Mouse (Mus musculus): ENCODE results near the gene Rpl29. TPM values are rescaled to one million over a fixed set of nuclear protein-coding genes. Genes with fewer than 3 reads are reported as not detected.

Gene Rpl29
- 1,104 and 1,207 TPM in 2 replicates for polyA plus RNA-seq (2015; fragmentation: Nextera tagmentation; extraction: Ambion mirVana)

GRCm38 (mm10) chr9:106429221-106430014, at the start of gene Rpl29:
Gene Rpl29, plus strand, starts transcription at chr9:106429454.
- peak; percentile 86 for ATAC-seq (replicated peaks; ENCODE audit: low FRiP score, low read depth)
- peak within 1 kb of the TSS; percentile 89 for H3K4me3 ChIP-seq (replicated peaks; ENCODE audit: low read depth, low read length)
- under 1% methylated on average over 55 of the region's 55 CpGs for WGBS
- peak within 1 kb of the TSS; percentile 87 for H3K4me2 ChIP-seq (ENCODE audit: low read length)
- H3K27me3 ChIP-seq (ENCODE audit: insufficient read depth, low read length): no peaks in the 10 kb centered on the region
- no peaks in the 10 kb centered on the region for H3K9me3 ChIP-seq (replicated peaks; ENCODE audit: low read length)
- peaks cover 17% of the 10 kb centered on the region for H3K36me3 ChIP-seq (ENCODE audit: insufficient read depth, low read length)
- peak within 1 kb of the TSS; percentile 97 for H3K27ac ChIP-seq
- TF ChIP-seq CTCF (IDR thresholded peaks at IDR 0.05; ENCODE audit: low read depth): no peak
- DNase-seq (ENCODE audit: low spot score): peak; percentile 99
- H3K9ac ChIP-seq (ENCODE audit: low read depth, low read length): peak within 1 kb of the TSS; percentile 97
- H3K4me1 ChIP-seq (replicated peaks; ENCODE audit: insufficient read depth, low read length): 0 out of 2 replicates have a peak, but pooled peaks cover 3% of the 10 kb centered on the region

- H3K27ac ChIP-seq: no peak overlapping the region
- H3K4me3 ChIP-seq (replicated peaks; ENCODE audit: low read depth, low read length): no peak overlapping the region
- H3K36me3 ChIP-seq (ENCODE audit: insufficient read depth, low read length): no peaks in the 10 kb centered on the region
- no peaks in the 10 kb centered on the region for H3K27me3 ChIP-seq (ENCODE audit: insufficient read depth, low read length)
- no peak overlapping the region for H3K9ac ChIP-seq (ENCODE audit: low read depth, low read length)
- WGBS: 72% methylated on average over 12 of the region's 12 CpGs
- no peak for ATAC-seq (replicated peaks; ENCODE audit: low FRiP score, low read depth)
- H3K4me2 ChIP-seq (ENCODE audit: low read length): no peak overlapping the region
- TF ChIP-seq CTCF (IDR thresholded peaks at IDR 0.05; ENCODE audit: low read depth): no peak
- H3K9me3 ChIP-seq (replicated peaks; ENCODE audit: low read length): no peaks in the 10 kb centered on the region
- peaks cover 17% of the 10 kb centered on the region for H3K4me1 ChIP-seq (replicated peaks; ENCODE audit: insufficient read depth, low read length)
- DNase-seq (ENCODE audit: low spot score): no peak
Observed at GRCm38 (mm10) chr9:106386181-106386864, 42.9 kb upstream of the Rpl29 start.

- WGBS: 64% methylated on average over 11 of the region's 11 CpGs
- TF ChIP-seq CTCF (IDR thresholded peaks at IDR 0.05; ENCODE audit: low read depth): no peak
- Histone ChIP-seq H3K9me3 (replicated peaks; ENCODE audit: low read length) (no peaks in the 10 kb centered on the region), H3K4me3 (replicated peaks; ENCODE audit: low read depth, low read length) (no peak overlapping the region), H3K9ac (ENCODE audit: low read depth, low read length) (no peak overlapping the region), H3K4me1 (replicated peaks; ENCODE audit: insufficient read depth, low read length) (no peaks in the 10 kb centered on the region), H3K36me3 (ENCODE audit: insufficient read depth, low read length) (no peaks in the 10 kb centered on the region), H3K4me2 (ENCODE audit: low read length) (no peak overlapping the region), H3K27ac (no peak overlapping the region), H3K27me3 (ENCODE audit: insufficient read depth, low read length) (no peaks in the 10 kb centered on the region)
- no peak for DNase-seq (ENCODE audit: low spot score)
- 0 out of 2 replicates have a peak, but pooled peaks have one; percentile 16 for ATAC-seq (replicated peaks; ENCODE audit: low FRiP score, low read depth)
Observed at GRCm38 (mm10) chr9:106392828-106393527, 36.3 kb upstream of the Rpl29 start.

GRCm38 (mm10) chr9:106393548-106393947, 35.7 kb upstream of the Rpl29 start:
- H3K4me3 ChIP-seq (replicated peaks; ENCODE audit: low read depth, low read length): no peak overlapping the region
- no peak overlapping the region for H3K4me2 ChIP-seq (ENCODE audit: low read length)
- no peaks in the 10 kb centered on the region for H3K36me3 ChIP-seq (ENCODE audit: insufficient read depth, low read length)
- no peaks in the 10 kb centered on the region for H3K9me3 ChIP-seq (replicated peaks; ENCODE audit: low read length)
- H3K27ac ChIP-seq: no peak overlapping the region
- no peaks in the 10 kb centered on the region for H3K27me3 ChIP-seq (ENCODE audit: insufficient read depth, low read length)
- no peaks in the 10 kb centered on the region for H3K4me1 ChIP-seq (replicated peaks; ENCODE audit: insufficient read depth, low read length)
- no peak for TF ChIP-seq CTCF (IDR thresholded peaks at IDR 0.05; ENCODE audit: low read depth)
- no peak for ATAC-seq (replicated peaks; ENCODE audit: low FRiP score, low read depth)
- WGBS: 77% methylated on average over 8 of the region's 8 CpGs
- no peak overlapping the region for H3K9ac ChIP-seq (ENCODE audit: low read depth, low read length)
- DNase-seq (ENCODE audit: low spot score): no peak

- H3K4me1 ChIP-seq (replicated peaks; ENCODE audit: insufficient read depth, low read length): no peaks in the 10 kb centered on the region
- peak; percentile 87 for DNase-seq (ENCODE audit: low spot score)
- no peak overlapping the region for H3K9ac ChIP-seq (ENCODE audit: low read depth, low read length)
- H3K9me3 ChIP-seq (replicated peaks; ENCODE audit: low read length): no peaks in the 10 kb centered on the region
- no peaks in the 10 kb centered on the region for H3K27me3 ChIP-seq (ENCODE audit: insufficient read depth, low read length)
- no peak overlapping the region for H3K4me3 ChIP-seq (replicated peaks; ENCODE audit: low read depth, low read length)
- 53% methylated on average over 11 of the region's 11 CpGs for WGBS
- H3K4me2 ChIP-seq (ENCODE audit: low read length): no peak overlapping the region
- peak; percentile 64 for TF ChIP-seq CTCF (IDR thresholded peaks at IDR 0.05; ENCODE audit: low read depth)
- peak; percentile 62; the same call in 1 of the 2 replicates for ATAC-seq (replicated peaks; ENCODE audit: low FRiP score, low read depth)
- H3K27ac ChIP-seq: no peak overlapping the region
- no peaks in the 10 kb centered on the region for H3K36me3 ChIP-seq (ENCODE audit: insufficient read depth, low read length)
Observed at GRCm38 (mm10) chr9:106394649-106395602, 34.3 kb upstream of the Rpl29 start.
